Comparison of ENCODE assay signal across 7 mouse cellular contexts in the genomic region with DNA sequence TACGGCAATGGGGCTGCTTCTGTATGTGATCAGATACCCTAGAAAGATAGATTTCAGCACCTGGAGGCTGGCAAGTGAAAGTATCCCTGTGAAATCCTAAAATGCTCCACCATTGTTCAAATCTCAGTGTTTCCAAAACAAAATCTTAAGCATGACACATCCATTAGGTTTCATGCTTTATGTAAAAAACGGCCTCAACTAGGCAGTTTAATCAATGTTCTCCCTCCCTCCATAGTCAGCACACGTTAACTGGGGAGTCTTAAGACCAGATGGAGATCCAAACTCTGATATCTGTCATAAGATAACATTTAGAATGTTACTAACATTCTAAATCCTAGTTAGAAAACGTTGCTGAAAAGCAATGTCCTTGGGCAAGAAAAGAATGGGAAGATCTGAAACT. TPM values are rescaled to one million over a fixed set of nuclear protein-coding genes. Genes with fewer than 3 reads are reported as not detected.
DNase-seq lines count a peak whose midpoint lies in the region; ATAC-seq and TF ChIP-seq lines count a peak whose summit lies in the region.

No protein-coding gene starts in this region.

- peaks cover 14% of the 10 kb centered on the region for H3K4me1 ChIP-seq in liver, adult 2 months (ENCODE audit: control insufficient read depth, insufficient read depth, low read length)
- peaks cover 7% of the 10 kb centered on the region for H3K4me1 ChIP-seq in embryonic facial prominence, embryonic 12.5 days
- peaks cover 7% of the 10 kb centered on the region for H3K4me1 ChIP-seq in intestine, embryonic 16.5 days (ENCODE audit: control insufficient read depth, insufficient read depth, low read length)
- H3K4me1 ChIP-seq in neural tube, embryonic 14.5 days (ENCODE audit: control insufficient read depth, insufficient read depth, low read length), result peaks cover 12% of the 10 kb centered on the region

- no peaks in the 10 kb centered on the region for H3K27me3 ChIP-seq in liver, adult 2 months (ENCODE audit: control insufficient read depth, insufficient read depth, low read length)
- no peaks in the 10 kb centered on the region for H3K27me3 ChIP-seq in embryonic facial prominence, embryonic 12.5 days
- no peaks in the 10 kb centered on the region for H3K27me3 ChIP-seq in intestine, embryonic 16.5 days (replicated peaks; ENCODE audit: control insufficient read depth, insufficient read depth, low read length)
- H3K27me3 ChIP-seq in neural tube, embryonic 14.5 days (ENCODE audit: control insufficient read depth, insufficient read depth, low read length), result no peaks in the 10 kb centered on the region

- DNase-seq in liver, adult 2 months (ENCODE audit: extremely low read depth, low read depth, low spot score), result peak; percentile 31
- DNase-seq in liver, result no peak
- no peak for DNase-seq in urinary bladder, adult 2 months (ENCODE audit: low spot score)
- DNase-seq in thymus, adult 18-20 months, result no peak

- ATAC-seq in embryonic facial prominence, embryonic 12.5 days (ENCODE audit: insufficient number of reproducible peaks, insufficient read depth, low FRiP score, low TSS enrichment), result no peak
- no peak for ATAC-seq in intestine, embryonic 16.5 days
- ATAC-seq in neural tube, embryonic 14.5 days (ENCODE audit: low read depth), result no peak

- H3K36me3 ChIP-seq in liver, adult 2 months (ENCODE audit: control insufficient read depth, insufficient read depth, low read length), result no peaks in the 10 kb centered on the region
- peaks cover 15% of the 10 kb centered on the region; the same call in 1 of the 2 replicates for H3K36me3 ChIP-seq in embryonic facial prominence, embryonic 12.5 days
- no peaks in the 10 kb centered on the region; the same call in 1 of the 2 replicates for H3K36me3 ChIP-seq in intestine, embryonic 16.5 days (ENCODE audit: control insufficient read depth, insufficient read depth, low read length)
- no peaks in the 10 kb centered on the region for H3K36me3 ChIP-seq in neural tube, embryonic 14.5 days (ENCODE audit: control insufficient read depth, insufficient read depth, low read length)

- no peaks in the 10 kb centered on the region for H3K9me3 ChIP-seq in embryonic facial prominence, embryonic 12.5 days
- H3K9me3 ChIP-seq in intestine, embryonic 16.5 days (ENCODE audit: control insufficient read depth, low read length), result no peaks in the 10 kb centered on the region
- no peaks in the 10 kb centered on the region for H3K9me3 ChIP-seq in neural tube, embryonic 14.5 days (ENCODE audit: control insufficient read depth, low read length)

- no peak overlapping the region for H3K27ac ChIP-seq in liver, adult 2 months (replicated peaks; ENCODE audit: insufficient read depth, low read depth, low read length)
- peak overlapping the region; percentile 99 for H3K27ac ChIP-seq in embryonic facial prominence, embryonic 12.5 days
- peak overlapping the region; percentile 99 for H3K27ac ChIP-seq in intestine, embryonic 16.5 days (ENCODE audit: low read length)
- peak overlapping the region; percentile 99 for H3K27ac ChIP-seq in neural tube, embryonic 14.5 days (ENCODE audit: low read depth, low read length)

- H3K9ac ChIP-seq in liver, adult 2 months (ENCODE audit: low read depth, low read length), result peak overlapping the region; percentile 87; the same call in 1 of the 2 replicates
- H3K9ac ChIP-seq in embryonic facial prominence, embryonic 12.5 days, result peak overlapping the region; percentile 97
- H3K9ac ChIP-seq in intestine, embryonic 16.5 days (ENCODE audit: low read depth, low read length), result peak overlapping the region; percentile 98
- peak overlapping the region; percentile 99 for H3K9ac ChIP-seq in neural tube, embryonic 14.5 days (replicated peaks; ENCODE audit: low read depth, low read length)

- TF ChIP-seq POLR2A in liver, adult 2 months (IDR thresholded peaks at IDR 0.05; ENCODE audit: extremely low read depth, insufficient read depth, low read length), result no peak

- peak overlapping the region; percentile 73 for H3K4me2 ChIP-seq in embryonic facial prominence, embryonic 12.5 days (replicated peaks)
- peak overlapping the region; percentile 51 for H3K4me2 ChIP-seq in intestine, embryonic 16.5 days (ENCODE audit: low read depth, low read length)
- peak overlapping the region; percentile 65 for H3K4me2 ChIP-seq in neural tube, embryonic 14.5 days (ENCODE audit: low read depth, low read length)

- H3K4me3 ChIP-seq in liver, adult 2 months (ENCODE audit: insufficient read depth, low read depth, low read length), result peak overlapping the region; percentile 97; the same call in 1 of the 2 replicates
- H3K4me3 ChIP-seq in embryonic facial prominence, embryonic 12.5 days, result peak overlapping the region; percentile 92
- H3K4me3 ChIP-seq in intestine, embryonic 16.5 days (ENCODE audit: low read length), result peak overlapping the region; percentile 95
- peak overlapping the region; percentile 97 for H3K4me3 ChIP-seq in neural tube, embryonic 14.5 days (ENCODE audit: low read depth, low read length)

- WGBS in liver, adult 2 months, result 10% methylated on average over 4 of the region's 4 CpGs
- 15% methylated on average over 4 of the region's 4 CpGs for WGBS in embryonic facial prominence, embryonic 12.5 days
- 9% methylated on average over 4 of the region's 4 CpGs for WGBS in intestine, embryonic 16.5 days
- WGBS in neural tube, embryonic 14.5 days, result 14% methylated on average over 4 of the region's 4 CpGs

- H3K79me2 ChIP-seq in liver, adult 2 months (ENCODE audit: control insufficient read depth, insufficient read depth, low read length), result peaks cover 28% of the 10 kb centered on the region

- TF ChIP-seq CTCF in liver, adult 2 months (IDR thresholded peaks at IDR 0.05; ENCODE audit: low read depth, low read length), result no peak

RNA-seq across cellular contexts. Expression of a gene that starts 0.9 kb away (rescaled TPM):
- total RNA-seq in liver, adult 2 months (2014; rRNA removed), result 11.5 and 11.8 TPM in 2 replicates
- 0.87 and 1.0 TPM in 2 replicates for polyA plus RNA-seq in liver, adult 2 months (2012; rRNA removed)
- polyA plus RNA-seq in embryonic facial prominence, embryonic 12.5 days (2016; fragmentation: Nextera tagmentation; extraction: Ambion mirVana), result 26.9 and 27.9 TPM in 2 replicates
- 11.2 and 11.3 TPM in 2 replicates for polyA plus RNA-seq in intestine, embryonic 16.5 days (2015; fragmentation: Nextera tagmentation; extraction: Ambion mirVana)
- polyA plus RNA-seq in neural tube, embryonic 14.5 days (2014; fragmentation: Nextera tagmentation; extraction: Ambion mirVana), result 37.7 and 42.7 TPM in 2 replicates
- polyA plus RNA-seq in urinary bladder, adult 2 months (2012; rRNA removed), result 5.8 and 7.9 TPM in 2 replicates

RNA-seq across cellular contexts. Expression of a gene that starts 11.7 kb away (rescaled TPM):
- total RNA-seq in liver, adult 2 months (2014; rRNA removed), result 0.46 TPM in 1 of 2 replicates, not detected in the other
- polyA plus RNA-seq in liver, adult 2 months (2012; rRNA removed), result 0.46 and 0.88 TPM in 2 replicates
- polyA plus RNA-seq in embryonic facial prominence, embryonic 12.5 days (2016; fragmentation: Nextera tagmentation; extraction: Ambion mirVana), result 2.0 and 4.7 TPM in 2 replicates
- polyA plus RNA-seq in intestine, embryonic 16.5 days (2015; fragmentation: Nextera tagmentation; extraction: Ambion mirVana), result not detected in 2 replicates
- polyA plus RNA-seq in neural tube, embryonic 14.5 days (2014; fragmentation: Nextera tagmentation; extraction: Ambion mirVana), result not detected in 2 replicates
- polyA plus RNA-seq in urinary bladder, adult 2 months (2012; rRNA removed), result not detected in 2 replicates
